Mouse (Mus musculus): ENCODE measurements at regions not wholly inside any gene's neighbourhood (a gene's known extent, or its start where the extent isn't known, plus 50 kb on each side); places are given as distances from the start of the nearest gene placed in this dataset.
A peak's percentile ranks its signal among the peaks of the same experiment; 100 is the strongest.

DNA sequence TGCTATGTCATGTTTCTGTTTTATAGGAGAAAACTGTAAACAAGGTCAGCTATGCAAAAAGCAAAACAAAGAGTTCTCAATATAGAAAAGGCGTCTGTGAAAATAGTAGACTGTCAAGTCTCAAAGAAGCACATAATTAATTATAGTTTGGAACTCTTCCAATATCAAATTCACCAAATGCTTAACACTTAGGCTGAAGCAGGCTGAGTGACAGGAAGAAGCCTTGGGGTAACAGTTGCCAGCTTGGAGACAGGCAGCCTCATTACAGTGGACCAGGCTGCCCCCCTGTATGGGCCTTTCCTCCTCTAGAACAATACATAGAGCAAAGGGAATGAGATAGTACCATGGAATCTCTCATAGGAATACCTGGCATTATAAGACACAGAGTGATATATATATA, 364.8 kb upstream of the Tenm2 start:
- no peak for DNase-seq

DNA sequence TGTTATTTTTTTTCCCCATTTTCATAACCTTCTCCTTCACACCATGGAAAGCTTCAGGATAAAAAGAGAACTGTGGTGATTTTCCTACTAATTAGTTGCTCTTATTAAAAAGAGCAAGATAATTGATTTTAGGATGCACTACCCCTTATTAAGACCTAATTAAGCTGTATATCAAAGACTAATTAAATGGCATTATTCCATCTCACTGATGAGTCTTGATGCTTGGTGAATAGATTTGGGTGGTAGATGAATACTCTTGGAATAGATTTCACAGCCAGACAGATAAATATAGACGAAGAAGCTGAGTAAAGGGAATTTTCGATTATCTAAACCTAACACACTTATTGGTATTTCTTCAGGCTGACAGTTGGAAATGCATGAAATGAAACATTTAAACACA, 346.5 kb upstream of the Tenm2 start:
- DNase-seq: no peak

DNA sequence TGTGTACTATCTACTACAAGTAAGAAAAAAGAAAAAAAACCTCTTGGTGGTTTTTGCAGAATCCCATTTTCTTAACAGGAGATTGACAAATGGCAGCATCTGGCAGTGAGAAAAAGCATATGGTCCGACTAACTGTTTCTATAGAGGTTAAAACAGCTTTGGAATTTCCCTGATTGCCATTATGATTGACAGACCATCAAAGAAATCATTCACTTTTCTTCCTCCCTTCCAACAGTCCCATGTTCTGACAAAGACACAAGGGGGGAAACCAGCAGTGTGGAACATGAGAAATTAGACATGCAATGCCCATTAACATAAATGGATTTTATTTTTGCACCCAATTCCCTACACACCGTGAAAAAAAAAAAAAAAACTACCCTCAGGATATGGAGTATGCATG, 297.9 kb upstream of the Tenm2 start:
- no peak for DNase-seq

DNA sequence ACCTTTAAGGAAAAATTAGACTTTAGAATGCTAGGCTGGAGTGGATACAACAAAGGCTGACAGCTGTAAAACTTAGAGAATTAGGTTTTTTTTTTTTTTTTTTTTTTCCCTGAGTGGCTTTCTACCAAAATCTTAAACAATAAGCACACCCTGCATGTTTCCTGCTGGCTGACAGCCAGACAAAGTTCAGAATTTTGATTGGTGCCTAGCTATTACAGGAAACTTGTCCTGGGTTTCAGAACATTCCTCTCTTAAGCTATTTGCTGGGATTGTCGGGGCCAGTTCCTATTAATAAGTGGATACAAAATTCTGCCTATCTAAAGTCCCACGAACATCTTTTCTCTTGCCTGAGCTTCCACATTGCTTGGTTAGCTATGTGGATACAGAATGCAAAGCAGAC, 296.7 kb upstream of the Tenm2 start:
- peak; percentile 67 for DNase-seq

DNA sequence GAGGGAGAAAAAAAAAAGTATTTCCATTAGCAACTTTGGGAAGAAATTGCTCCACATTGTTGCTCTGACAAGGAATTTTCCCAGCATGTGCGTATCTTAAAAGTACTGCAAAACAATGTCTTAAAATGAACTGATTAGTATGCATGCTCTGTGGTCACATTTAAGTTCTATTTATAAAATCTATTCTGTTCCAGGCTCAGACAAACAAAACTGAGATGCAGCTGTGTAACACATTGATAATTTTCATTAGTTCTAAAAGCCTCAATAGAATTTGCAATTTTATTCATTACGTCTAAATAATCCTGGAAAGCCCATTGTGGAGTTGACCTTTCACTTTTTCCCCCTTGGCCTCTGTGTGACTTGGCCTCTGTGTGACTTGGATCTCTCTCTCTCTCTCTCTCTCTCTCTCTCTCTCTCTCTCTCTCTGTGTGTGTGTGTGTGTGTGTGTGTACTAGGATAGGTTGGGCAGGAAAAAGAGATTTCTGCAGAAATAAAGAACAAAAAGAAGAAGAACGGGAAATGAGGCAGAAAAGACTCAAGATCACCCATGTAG, 262.8 kb upstream of the Tenm2 start:
- DNase-seq: no peak

GRCm38 (mm10) chr11:37497874-37498273, 262.1 kb upstream of the Tenm2 start:
- DNase-seq: no peak

DNA sequence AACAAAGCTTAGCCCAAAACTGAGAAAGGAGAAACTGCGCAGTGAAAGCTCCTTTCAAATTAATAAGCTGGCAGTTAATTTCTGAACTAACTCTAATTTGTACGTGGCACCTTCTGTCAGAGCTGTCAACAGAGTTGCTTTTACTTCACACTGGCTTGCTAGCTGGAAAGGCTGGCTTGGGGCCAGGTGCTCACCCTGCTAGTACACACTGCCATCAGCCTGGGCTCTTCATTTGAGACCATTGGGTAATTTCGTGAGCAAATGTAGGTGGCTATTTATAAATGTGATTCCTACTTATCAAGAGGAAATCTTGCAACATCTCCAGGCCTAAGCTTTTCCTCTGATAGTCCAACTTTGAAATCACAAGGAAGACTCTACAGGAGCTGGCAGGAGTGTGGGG, 244.5 kb upstream of the Tenm2 start:
- DNase-seq: peak; percentile 52

DNA sequence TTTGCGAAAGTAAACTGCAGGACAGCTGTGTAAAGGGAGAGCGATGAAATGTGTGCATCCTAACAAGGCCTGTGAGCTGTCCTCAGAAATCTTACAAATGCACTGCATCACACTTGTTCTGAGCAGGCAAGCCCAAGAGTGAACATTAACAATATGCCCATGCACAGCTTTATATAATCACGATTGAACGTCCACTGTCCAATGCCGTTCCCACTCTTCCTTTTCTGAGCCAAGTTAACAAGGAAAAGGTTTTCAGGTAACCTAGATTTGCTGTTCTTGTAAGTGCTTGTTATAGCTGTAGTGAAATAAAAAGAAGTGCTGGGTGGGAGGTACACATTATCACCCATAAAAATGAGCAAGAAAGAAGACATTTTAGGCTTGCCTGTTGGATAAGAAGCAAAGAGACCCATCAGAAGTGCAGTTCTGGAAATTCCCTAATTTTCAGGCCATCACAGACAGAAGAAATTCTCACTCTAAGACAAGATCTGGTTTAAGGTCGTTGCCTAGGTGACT, 243.3 kb upstream of the Tenm2 start:
- no peak for DNase-seq

GRCm38 (mm10) chr11:37474068-37474467, 238.3 kb upstream of the Tenm2 start:
- DNase-seq: no peak

DNA sequence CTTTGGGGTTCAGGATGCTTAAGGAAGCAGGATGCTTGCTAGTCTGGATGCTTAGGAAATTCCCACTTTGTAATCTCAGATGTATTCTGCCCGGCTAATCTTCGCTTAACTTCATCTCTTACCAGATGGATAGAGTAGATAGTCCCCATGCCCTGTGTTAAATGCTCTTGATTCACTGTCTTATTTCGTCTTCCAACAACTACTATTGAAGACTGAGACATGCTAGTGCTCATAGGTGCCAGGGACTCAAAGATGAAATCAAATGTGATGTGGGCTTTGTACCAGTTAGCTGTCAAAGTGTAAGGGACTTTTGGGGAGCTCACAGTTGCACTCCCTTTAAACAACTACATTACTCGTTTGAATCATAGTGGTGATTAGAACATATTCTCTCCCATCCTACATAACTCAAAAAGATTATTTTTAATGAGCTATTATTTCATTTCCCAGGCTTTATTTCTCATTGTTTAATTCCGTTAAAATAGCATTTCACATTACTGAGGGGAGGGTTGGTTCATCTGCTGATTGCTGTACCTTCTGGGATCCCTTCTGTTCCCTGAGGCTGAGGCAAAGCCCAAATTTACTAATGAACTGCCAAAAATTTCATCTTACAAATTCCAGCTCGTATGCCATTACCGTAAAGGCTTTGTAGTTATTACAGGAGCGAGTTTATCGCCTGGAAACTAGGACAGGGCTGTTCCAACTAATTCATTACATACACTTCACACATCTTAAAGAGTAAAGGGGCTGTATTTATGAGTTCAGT, 228.1 kb upstream of the Tenm2 start:
- DNase-seq: no peak

GRCm38 (mm10) chr11:37462375-37462774, 226.6 kb upstream of the Tenm2 start:
- DNase-seq: no peak

- no peak for DNase-seq
These were observed 211.6 kb upstream of the Tenm2 start for GRCm38 (mm10) chr11:37447361-37447760.

- no peak for DNase-seq
These were observed 210.9 kb upstream of the Tenm2 start for GRCm38 (mm10) chr11:37446626-37447025.

DNA sequence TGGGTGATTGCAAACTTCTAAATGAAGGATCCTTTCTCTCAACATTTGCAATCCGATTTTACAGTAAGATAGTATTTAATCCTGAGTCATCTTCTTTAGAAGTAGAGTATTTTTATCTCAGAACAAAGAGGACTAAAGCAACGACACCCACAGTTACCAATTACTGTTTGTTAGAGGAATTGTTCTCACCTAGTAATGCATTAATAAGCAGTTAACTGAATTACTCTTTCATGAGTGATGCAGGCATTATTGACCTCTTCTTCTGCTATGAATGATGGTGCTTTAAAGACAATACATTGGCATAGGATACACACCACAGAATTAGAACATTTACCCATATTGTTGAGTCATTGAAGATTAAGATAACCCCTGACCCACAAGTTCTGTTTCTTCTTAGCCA, 207.0 kb upstream of the Tenm2 start:
- DNase-seq: no peak

DNA sequence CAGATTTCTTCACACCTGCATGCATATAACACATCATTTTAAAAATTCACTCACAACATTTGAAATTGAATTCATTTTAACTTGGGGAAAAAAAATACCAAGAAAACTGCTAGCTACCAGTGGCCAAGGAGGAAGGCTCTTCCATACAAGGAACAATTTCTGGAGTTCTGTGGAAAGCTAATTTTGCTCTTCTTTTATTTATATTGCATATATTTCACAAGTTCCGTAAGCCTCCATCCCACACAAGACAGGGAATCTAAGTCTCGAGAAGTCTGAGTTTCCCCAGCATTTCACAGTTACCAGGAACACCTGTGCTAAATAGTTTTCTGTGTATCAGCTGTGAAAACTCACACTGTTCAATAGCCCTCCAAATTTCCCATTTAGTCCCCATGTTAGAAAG, 198.8 kb upstream of the Tenm2 start:
- no peak for DNase-seq

DNA sequence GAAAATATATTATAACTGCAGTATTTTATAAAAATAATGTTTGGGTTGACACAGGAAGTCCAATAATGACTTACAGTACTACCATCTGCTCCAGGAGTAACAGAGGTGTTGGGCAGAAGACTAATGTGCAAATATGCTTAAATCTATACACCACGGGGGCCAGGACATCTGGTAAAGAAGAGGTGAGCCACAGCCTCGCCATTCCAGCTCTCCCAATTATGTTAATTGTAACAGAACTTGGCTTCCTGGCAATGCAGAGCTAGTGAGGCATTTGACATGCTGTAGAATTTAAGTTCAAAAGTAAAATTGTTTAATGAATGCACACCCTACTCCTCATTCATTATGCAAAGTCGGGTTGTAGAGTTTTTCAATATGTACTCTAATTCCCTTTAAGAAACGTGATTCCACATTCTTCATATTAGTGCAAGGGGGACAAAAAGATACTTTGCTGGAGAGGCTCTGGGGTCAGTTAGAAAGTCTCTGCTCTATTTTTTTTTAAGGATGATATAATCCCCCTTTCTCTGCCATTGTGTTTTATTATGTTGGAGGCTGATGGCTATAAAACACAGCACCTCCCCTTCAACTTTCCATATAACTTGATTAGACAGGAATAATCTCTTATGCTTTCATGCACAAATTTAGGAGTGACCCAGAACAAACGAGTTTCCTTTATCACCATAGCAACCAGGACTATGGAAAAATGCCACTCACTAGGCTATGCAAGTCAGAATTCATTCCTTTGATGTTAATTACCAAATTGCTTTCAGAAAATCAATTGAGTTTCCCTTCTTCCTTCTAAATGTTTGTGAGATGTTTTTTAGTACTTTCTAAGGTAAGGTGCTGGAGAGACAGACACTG, 188.8 kb upstream of the Tenm2 start:
- no peak for DNase-seq

DNA sequence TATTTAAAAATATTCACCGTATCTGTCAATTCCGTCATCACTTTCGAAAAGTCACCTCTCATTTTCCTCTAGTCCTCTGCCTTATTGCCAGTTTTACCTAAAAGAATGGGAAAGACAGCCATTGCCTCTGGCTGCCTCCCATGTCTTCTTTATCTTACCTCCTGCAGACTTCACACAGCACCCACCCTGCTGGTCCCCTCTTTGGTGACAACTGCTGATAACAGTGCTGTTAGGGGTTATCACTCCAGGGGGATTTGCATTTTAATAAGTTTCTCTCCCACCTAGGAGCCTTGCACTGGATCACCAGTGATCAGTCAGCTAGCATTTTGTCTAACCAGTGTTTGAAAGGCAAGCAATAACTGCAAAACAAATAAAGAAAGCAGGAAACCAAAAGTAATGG, 177.1 kb upstream of the Tenm2 start:
- no peak for DNase-seq

DNA sequence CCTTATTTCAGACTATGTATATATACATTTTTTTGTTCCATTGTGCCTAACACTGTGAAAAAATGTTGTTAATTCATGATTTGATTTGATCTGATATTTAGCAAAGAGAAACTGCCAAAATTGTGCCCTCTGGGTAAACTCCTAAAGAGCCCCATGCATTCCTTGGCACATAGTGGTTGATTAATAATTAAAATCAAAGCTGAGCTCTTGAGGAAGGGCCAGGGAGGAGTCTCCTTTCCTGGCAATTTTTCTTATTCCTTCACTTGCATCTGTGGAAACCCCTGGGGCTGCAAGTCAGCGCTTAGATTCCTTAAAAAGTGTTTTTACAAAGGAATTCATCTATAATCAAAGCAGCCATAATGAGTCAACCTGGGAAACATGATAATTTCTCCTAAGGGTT, 132.2 kb upstream of the Tenm2 start:
- DNase-seq: no peak

DNA sequence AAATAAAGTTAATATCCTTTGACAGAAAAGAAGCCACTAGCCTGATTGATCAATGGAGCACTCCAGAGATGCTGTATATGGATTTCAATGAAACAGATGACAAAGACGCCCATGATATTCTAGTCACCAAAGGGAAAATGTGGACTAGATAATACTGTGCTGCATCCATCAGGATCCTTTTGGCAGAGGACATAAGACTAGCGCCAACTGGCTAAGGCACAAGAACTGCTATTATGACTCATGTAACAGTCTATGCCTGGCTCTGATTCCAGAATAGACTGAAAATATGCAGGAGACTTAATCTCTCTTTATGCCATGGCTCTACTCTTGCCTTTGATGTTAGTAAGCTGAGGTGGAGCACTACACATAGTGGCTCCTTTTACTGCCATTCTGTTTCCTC, 128.7 kb upstream of the Tenm2 start:
- no peak for DNase-seq

DNA sequence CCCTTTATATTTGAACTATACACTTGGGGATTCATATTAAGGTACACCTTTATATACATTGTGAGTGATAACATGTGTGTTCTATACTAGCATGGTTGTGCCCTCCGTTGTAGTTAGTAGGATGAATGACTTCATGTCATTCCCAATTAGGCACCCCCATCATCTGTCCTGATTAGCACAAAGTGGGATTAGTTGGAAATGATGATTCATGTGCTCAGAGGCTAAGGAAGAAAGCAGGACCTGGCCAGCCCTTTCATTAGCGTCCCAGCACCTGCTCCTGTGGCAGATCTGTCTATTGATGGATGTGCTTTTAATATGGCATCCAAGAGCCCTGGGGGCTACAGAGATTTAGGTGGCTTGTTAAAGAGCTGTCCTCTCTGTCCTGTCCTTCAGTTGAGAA, 119.3 kb upstream of the Tenm2 start:
- no peak for DNase-seq

DNA sequence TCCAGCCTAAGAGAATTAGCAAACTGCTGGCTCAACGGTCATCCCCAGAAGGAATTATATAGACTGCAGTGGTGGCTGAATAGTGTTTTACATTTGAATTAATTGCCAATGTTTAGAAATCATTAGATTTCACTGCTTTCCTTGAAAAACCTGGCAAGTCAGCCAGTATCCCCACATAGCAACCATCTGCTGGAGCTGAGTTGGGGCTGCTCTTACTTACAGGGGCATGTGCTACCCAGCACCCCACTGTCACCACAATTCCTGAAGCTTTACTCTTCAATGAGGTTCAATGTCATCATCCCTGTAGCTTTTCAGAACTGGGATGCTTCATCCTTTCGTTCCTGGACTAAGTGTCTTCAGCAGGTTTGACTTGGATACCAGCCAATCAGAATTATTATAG, 73.9 kb upstream of the Tenm2 start:
- DNase-seq: no peak

DNA sequence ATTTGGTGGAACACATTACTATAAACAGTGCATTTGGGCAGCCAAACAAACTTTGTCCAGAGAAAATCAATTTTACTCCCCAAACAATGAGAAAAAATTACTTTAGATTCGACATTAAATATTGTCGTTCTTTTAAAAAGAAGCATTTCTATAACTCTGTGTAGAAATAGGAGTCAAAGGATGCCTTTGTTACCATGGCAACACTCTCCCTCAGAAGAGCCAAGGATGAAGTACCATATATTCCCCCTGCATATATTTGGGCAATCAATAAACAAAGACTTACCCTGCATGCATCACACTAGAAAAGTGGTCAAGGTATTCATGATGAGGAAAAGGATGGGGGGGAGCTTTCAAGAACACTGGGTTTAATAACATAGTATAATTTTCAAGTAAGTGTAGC, 70.9 kb upstream of the Tenm2 start:
- no peak for DNase-seq

Data from heart, postnatal 4 days (tissue).